33 mouse cellular contexts compared by ENCODE assay signal in genomic region chr10:14131307-14131706, GRCm38 (mm10).
DNase-seq lines count a peak whose midpoint lies in the region; ATAC-seq lines count a peak whose summit lies in the region.
"Had no signal": no experiment of that assay in that cellular context is flagged by ENCODE, and none has a peak within 500 bp of the region (broad histone marks: within the 10 kb centered on the region; RNA-seq: fewer than 3 reads in every experiment).

No protein-coding gene starts in this region.

- no peak overlapping the region for H3K27ac ChIP-seq in intestine, embryonic 16.5 days (ENCODE audit: low read length)
- H3K27ac ChIP-seq: forebrain, embryonic 10.5 days; forebrain, embryonic 15.5 days; hindbrain, embryonic 10.5 days; limb, embryonic 10.5 days; limb, embryonic 15.5 days; liver, embryonic 13.5 days; midbrain, embryonic 13.5 days; neural tube, embryonic 13.5 days; stomach, embryonic 15.5 days had no signal

- H3K27me3 ChIP-seq in intestine, embryonic 16.5 days (replicated peaks; ENCODE audit: control insufficient read depth, insufficient read depth, low read length), result no peaks in the 10 kb centered on the region
- H3K27me3 ChIP-seq: CH12.LX; embryonic facial prominence, embryonic 13.5 days; forebrain, embryonic 15.5 days; limb, embryonic 15.5 days; liver, embryonic 13.5 days; megakaryocyte, embryonic 14.5 days; midbrain, embryonic 13.5 days; neural tube, embryonic 13.5 days; stomach, embryonic 15.5 days had no signal

- H3K4me3 ChIP-seq in intestine, embryonic 16.5 days (ENCODE audit: low read length), result no peak overlapping the region
- H3K4me3 ChIP-seq: embryonic facial prominence, embryonic 13.5 days; forebrain, embryonic 10.5 days; forebrain, embryonic 15.5 days; hindbrain, embryonic 10.5 days; limb, embryonic 10.5 days; limb, embryonic 15.5 days; liver, embryonic 13.5 days; megakaryocyte, embryonic 14.5 days; midbrain, embryonic 13.5 days; neural tube, embryonic 13.5 days; stomach, embryonic 15.5 days had no signal

- WGBS in intestine, embryonic 16.5 days, result 95% methylated on average over 13 of the region's 13 CpGs

- no peaks in the 10 kb centered on the region for H3K9me3 ChIP-seq in intestine, embryonic 16.5 days (ENCODE audit: control insufficient read depth, low read length)
- H3K9me3 ChIP-seq: embryonic facial prominence, embryonic 13.5 days; forebrain, embryonic 10.5 days; forebrain, embryonic 15.5 days; hindbrain, embryonic 10.5 days; limb, embryonic 10.5 days; limb, embryonic 15.5 days; liver, embryonic 13.5 days; midbrain, embryonic 13.5 days; neural tube, embryonic 13.5 days; stomach, embryonic 15.5 days had no signal

- no peak overlapping the region for H3K9ac ChIP-seq in intestine, embryonic 16.5 days (ENCODE audit: low read depth, low read length)
- H3K9ac ChIP-seq: embryonic facial prominence, embryonic 13.5 days; forebrain, embryonic 15.5 days; limb, embryonic 15.5 days; liver, embryonic 13.5 days; midbrain, embryonic 13.5 days; neural tube, embryonic 13.5 days; stomach, embryonic 15.5 days had no signal

- ATAC-seq in frontal cortex, adult (ENCODE audit: low TSS enrichment), result peak; percentile 75
- no peak for ATAC-seq in intestine, embryonic 16.5 days
- ATAC-seq: activated CD4-positive, CD25-positive, alpha-beta regulatory T cell, adult 4 months; forebrain, embryonic 15.5 days; hindbrain, embryonic 16.5 days; lung, postnatal 0 days; midbrain, embryonic 13.5 days had no signal

- no peak overlapping the region for H3K4me2 ChIP-seq in intestine, embryonic 16.5 days (ENCODE audit: low read depth, low read length)
- H3K4me2 ChIP-seq: embryonic facial prominence, embryonic 13.5 days; forebrain, embryonic 15.5 days; heart, embryonic 11.5 days; limb, embryonic 15.5 days; liver, embryonic 13.5 days; midbrain, embryonic 13.5 days; neural tube, embryonic 13.5 days; stomach, embryonic 15.5 days had no signal

- peaks cover 3% of the 10 kb centered on the region; the same call in 1 of the 2 replicates for H3K36me3 ChIP-seq in intestine, embryonic 16.5 days (ENCODE audit: control insufficient read depth, insufficient read depth, low read length)
- H3K36me3 ChIP-seq: forebrain, embryonic 10.5 days; limb, embryonic 10.5 days; liver, embryonic 13.5 days had no signal

- H3K4me1 ChIP-seq in intestine, embryonic 16.5 days (ENCODE audit: control insufficient read depth, insufficient read depth, low read length), result no peaks in the 10 kb centered on the region
- H3K4me1 ChIP-seq: forebrain, embryonic 10.5 days; forebrain, embryonic 15.5 days; hindbrain, embryonic 10.5 days; limb, embryonic 10.5 days; limb, embryonic 15.5 days; liver, embryonic 13.5 days; megakaryocyte, embryonic 14.5 days; midbrain, embryonic 13.5 days; neural tube, embryonic 13.5 days; stomach, embryonic 15.5 days had no signal

- intact Hi-C loops in heart, postnatal 14 days (cut with DNase I), result no loop called here
- intact Hi-C loops in left cerebral cortex, postnatal 36 days (cut with DNase I), result no loop called here
- intact Hi-C loops in left cerebral cortex, postnatal 4 days (cut with DNase I), result no loop called here

- no peak for DNase-seq in frontal cortex, postnatal 25 days (ENCODE audit: low spot score in 2 of 2)
- DNase-seq in heart, adult 8-10 months (ENCODE audit: low spot score), result peak; percentile 37
- DNase-seq in heart, postnatal 14 days, result no peak
- peak; percentile 52 to 61 for DNase-seq in left cerebral cortex, postnatal 36 days (ENCODE audit: low spot score in 2 of 2)
- no peak for DNase-seq in left cerebral cortex, postnatal 4 days
- DNase-seq: adrenal gland, adult 8-10 months; cerebellum, adult 11-12 months; cerebellum, adult 9-11 months; gastrocnemius, postnatal 25 days; kidney, adult 2 months; kidney, postnatal 36 days; layer of hippocampus, postnatal 36 days; liver, embryonic 13.5 days; lung, adult 18-20 months; lung, postnatal 4 days; thymus, postnatal 14 days had no signal

Comparison
In these comparisons a context has a peak if more than half of its experiments do, and no peak if none do; other contexts are left out.
1. DNase-seq: peak in heart, adult 8-10 months (single experiment) and left cerebral cortex, postnatal 36 days (2 of 2); none in frontal cortex, postnatal 25 days (0 of 2), heart, postnatal 14 days (0 of 2) and left cerebral cortex, postnatal 4 days (single experiment).